Mouse (Mus musculus) forebrain, embryonic 13.5 days (tissue): ENCODE data around the gene Cadm2. TPM values are rescaled to one million over a fixed set of nuclear protein-coding genes. Genes with fewer than 3 reads are reported as not detected.

Experiments used
- ATAC-seq: fragments of 200-750 bp; cut with Nextera tagmentation; 2 replicates; pipeline ENCODE4 v1.8.0; 2017
- H3K27ac ChIP-seq: fragments of 300-500 bp; sonication (generic); 2 replicates; pipeline ENCODE4 v1.5.1; 2015; ENCODE audit warnings: inconsistent platforms, mild to moderate bottlenecking, moderate library complexity
- H3K27me3 ChIP-seq: fragments of 300-500 bp; sonication (generic); 2 replicates; pipeline ENCODE4 v1.6.1; 2015; ENCODE audit warnings: mild to moderate bottlenecking, inconsistent platforms
- H3K36me3 ChIP-seq: fragments of 300-500 bp; sonication (generic); 2 replicates; pipeline ENCODE4 v1.6.1; 2015; ENCODE audit warnings: mild to moderate bottlenecking, inconsistent platforms; ENCODE audit not compliant: poor library complexity, severe bottlenecking
- H3K4me1 ChIP-seq: fragments of 300-500 bp; sonication (generic); 2 replicates; pipeline ENCODE4 v1.6.1; 2015; ENCODE audit warnings: inconsistent platforms
- H3K4me2 ChIP-seq: fragments of 300-500 bp; sonication (generic); 2 replicates; pipeline ENCODE4 v1.6.1; 2015; ENCODE audit warnings: inconsistent platforms, mild to moderate bottlenecking, moderate library complexity
- H3K4me3 ChIP-seq: fragments of 300-500 bp; sonication (generic); 2 replicates; pipeline ENCODE4 v1.5.1; 2015; ENCODE audit warnings: mild to moderate bottlenecking, inconsistent platforms
- H3K9ac ChIP-seq: fragments of 300-500 bp; sonication (generic); 2 replicates; pipeline ENCODE4 v1.6.1; 2015; ENCODE audit warnings: mild to moderate bottlenecking, inconsistent platforms
- H3K9me3 ChIP-seq: fragments of 300-500 bp; sonication (generic); replicated peaks from 2 replicates; pipeline ENCODE4 v1.6.1; 2016; ENCODE audit warnings: inconsistent platforms
- WGBS: fragments of 180-500 bp; shearing (Covaris S2); methylation state at CpG from one replicate; pipeline ENCODE4 v1.1.7; 2015; 5-methylcytosine and 5-hydroxymethylcytosine counted together
- polyA plus RNA-seq: library from polyadenylated mRNA; unstranded; fragments of >200 nt; fragmentation: Nextera tagmentation; extraction: Ambion mirVana; gene quantifications from 2 replicates; pipeline ENCODE4 v1.2.1, GENCODE M21; 2015

The Cadm2 gene
- 11.6 and 13.7 TPM in 2 replicates for polyA plus RNA-seq

GRCm38 (mm10) chr16:67620826-67621505, at the start of gene Cadm2:
Gene Cadm2, minus strand, starts transcription at chr16:67620908.
- Histone ChIP-seq H3K4me3 (peak within 1 kb of the TSS; percentile 71), H3K9me3 (no peaks in the 10 kb centered on the region), H3K9ac (peak within 1 kb of the TSS; percentile 83), H3K36me3 (no peaks in the 10 kb centered on the region), H3K27ac (peak within 1 kb of the TSS; percentile 88), H3K4me1 (peaks cover 9% of the 10 kb centered on the region), H3K4me2 (peak within 1 kb of the TSS; percentile 70), H3K27me3 (no peaks in the 10 kb centered on the region)
- WGBS: under 1% methylated on average over 16 of the region's 35 CpGs
- peak; percentile 98 for ATAC-seq

- Histone ChIP-seq H3K9ac (no peak overlapping the region), H3K27me3 (no peaks in the 10 kb centered on the region), H3K27ac (no peak overlapping the region), H3K4me3 (no peak overlapping the region), H3K4me1 (no peaks in the 10 kb centered on the region), H3K4me2 (no peak overlapping the region), H3K9me3 (no peaks in the 10 kb centered on the region), H3K36me3 (no peaks in the 10 kb centered on the region)
- WGBS: 97% methylated on average over 3 of the region's 3 CpGs
- ATAC-seq: no peak
These were observed 26.2 kb upstream of the Cadm2 start for GRCm38 (mm10) chr16:67646930-67647329.

- ATAC-seq: no peak
- 93% methylated on average over 4 of the region's 4 CpGs for WGBS
- H3K27ac ChIP-seq: no peak overlapping the region
- H3K4me2 ChIP-seq: no peak overlapping the region
- no peak overlapping the region for H3K9ac ChIP-seq
- no peaks in the 10 kb centered on the region for H3K36me3 ChIP-seq
- no peaks in the 10 kb centered on the region for H3K4me1 ChIP-seq
- H3K9me3 ChIP-seq: no peaks in the 10 kb centered on the region
- H3K4me3 ChIP-seq: no peak overlapping the region
- no peaks in the 10 kb centered on the region for H3K27me3 ChIP-seq
These were observed 22.9 kb upstream of the Cadm2 start for GRCm38 (mm10) chr16:67643651-67644050.

- peak; percentile 65 for ATAC-seq
- Histone ChIP-seq H3K4me3 (peak overlapping the region; percentile 71), H3K4me2 (peak overlapping the region; percentile 70), H3K4me1 (peaks cover 9% of the 10 kb centered on the region), H3K9ac (peak overlapping the region; percentile 83), H3K36me3 (no peaks in the 10 kb centered on the region), H3K9me3 (no peaks in the 10 kb centered on the region), H3K27ac (peak overlapping the region; percentile 88), H3K27me3 (no peaks in the 10 kb centered on the region)
- WGBS: under 1% methylated on average over 53 of the region's 61 CpGs
These were observed 564 bp downstream of the Cadm2 start for GRCm38 (mm10) chr16:67619906-67620781.

- H3K4me1 ChIP-seq: peaks cover 9% of the 10 kb centered on the region
- peak overlapping the region; percentile 71 for H3K4me3 ChIP-seq
- no peaks in the 10 kb centered on the region for H3K27me3 ChIP-seq
- peak overlapping the region; percentile 70 for H3K4me2 ChIP-seq
- no peaks in the 10 kb centered on the region for H3K36me3 ChIP-seq
- H3K27ac ChIP-seq: peak overlapping the region; percentile 88
- no peak for ATAC-seq
- H3K9ac ChIP-seq: peak overlapping the region; percentile 83
- WGBS: under 1% methylated on average over 16 of the region's 16 CpGs
- H3K9me3 ChIP-seq: no peaks in the 10 kb centered on the region
These were observed 1.3 kb downstream of the Cadm2 start for GRCm38 (mm10) chr16:67619416-67619815.

GRCm38 (mm10) chr16:67618817-67619216, 1.9 kb downstream of the Cadm2 start:
- Histone ChIP-seq H3K4me3 (peak overlapping the region; percentile 71), H3K9ac (peak overlapping the region; percentile 83), H3K4me1 (peaks cover 12% of the 10 kb centered on the region), H3K4me2 (peak overlapping the region; percentile 70), H3K27ac (no peak overlapping the region), H3K27me3 (no peaks in the 10 kb centered on the region), H3K9me3 (no peaks in the 10 kb centered on the region), H3K36me3 (no peaks in the 10 kb centered on the region)
- WGBS: 8% methylated on average over 13 of the region's 13 CpGs
- no peak for ATAC-seq

- H3K4me3 ChIP-seq: peak overlapping the region; percentile 71
- H3K27ac ChIP-seq: peak overlapping the region; percentile 40; the same call in 1 of the 2 replicates
- no peaks in the 10 kb centered on the region for H3K27me3 ChIP-seq
- peaks cover 18% of the 10 kb centered on the region for H3K4me1 ChIP-seq
- WGBS: 0% methylated on average over 25 of the region's 25 CpGs
- peak overlapping the region; percentile 64 for H3K9ac ChIP-seq
- ATAC-seq: peak; percentile 12; the same call in 1 of the 2 replicates
- H3K36me3 ChIP-seq: no peaks in the 10 kb centered on the region
- H3K4me2 ChIP-seq: peak overlapping the region; percentile 70
- no peaks in the 10 kb centered on the region for H3K9me3 ChIP-seq
These were observed 2.9 kb downstream of the Cadm2 start for GRCm38 (mm10) chr16:67617811-67618210.

GRCm38 (mm10) chr16:67617256-67617655, 3.5 kb downstream of the Cadm2 start:
- Histone ChIP-seq H3K4me2 (peak overlapping the region; percentile 70), H3K4me1 (peaks cover 18% of the 10 kb centered on the region), H3K36me3 (no peaks in the 10 kb centered on the region), H3K9ac (peak overlapping the region; percentile 40; the same call in 1 of the 2 replicates), H3K4me3 (peak overlapping the region; percentile 71), H3K27me3 (no peaks in the 10 kb centered on the region), H3K27ac (0 out of 2 replicates have a peak overlapping the region, but pooled peaks have one; percentile 10), H3K9me3 (no peaks in the 10 kb centered on the region)
- 24% methylated on average over 1 of the region's 1 CpGs for WGBS
- ATAC-seq: no peak

GRCm38 (mm10) chr16:67613876-67614275, 6.8 kb downstream of the Cadm2 start:
- Histone ChIP-seq H3K4me3 (no peak overlapping the region), H3K4me2 (no peak overlapping the region), H3K36me3 (no peaks in the 10 kb centered on the region), H3K9ac (no peak overlapping the region), H3K9me3 (no peaks in the 10 kb centered on the region), H3K27ac (peak overlapping the region; percentile 31; the same call in 1 of the 2 replicates), H3K4me1 (peaks cover 41% of the 10 kb centered on the region), H3K27me3 (no peaks in the 10 kb centered on the region)
- WGBS: 24% methylated on average over 2 of the region's 2 CpGs
- peak; percentile 24; the same call in 1 of the 2 replicates for ATAC-seq

- peak overlapping the region; percentile 45 for H3K4me2 ChIP-seq
- no peaks in the 10 kb centered on the region for H3K9me3 ChIP-seq
- peak overlapping the region; percentile 38; the same call in 1 of the 2 replicates for H3K9ac ChIP-seq
- no peaks in the 10 kb centered on the region for H3K36me3 ChIP-seq
- WGBS: 4% methylated on average over 7 of the region's 7 CpGs
- H3K4me1 ChIP-seq: peaks cover 37% of the 10 kb centered on the region
- peak; percentile 93 for ATAC-seq
- peak overlapping the region; percentile 61 for H3K27ac ChIP-seq
- H3K27me3 ChIP-seq: no peaks in the 10 kb centered on the region
- H3K4me3 ChIP-seq: no peak overlapping the region
These were observed 9.6 kb downstream of the Cadm2 start for GRCm38 (mm10) chr16:67610904-67611681.

GRCm38 (mm10) chr16:67609116-67609515, 11.6 kb downstream of the Cadm2 start:
- H3K4me1 ChIP-seq: peaks cover 37% of the 10 kb centered on the region
- WGBS: 59% methylated on average over 4 of the region's 4 CpGs
- no peak overlapping the region for H3K4me2 ChIP-seq
- H3K9me3 ChIP-seq: no peaks in the 10 kb centered on the region
- H3K36me3 ChIP-seq: no peaks in the 10 kb centered on the region
- H3K4me3 ChIP-seq: no peak overlapping the region
- no peaks in the 10 kb centered on the region for H3K27me3 ChIP-seq
- no peak overlapping the region for H3K9ac ChIP-seq
- H3K27ac ChIP-seq: no peak overlapping the region
- no peak for ATAC-seq
